Mouse (Mus musculus) splenic B cell, adult 2 months (primary cell): Measurements from ENCODE around the gene Frmd4a.

Experiments used
- DNase-seq: peaks from one replicate; pipeline ENCODE4 v3.0.0-alpha.2; 2011; ENCODE audit warnings: low read depth, low spot score
- H3K27me3 ChIP-seq: 2 replicates; pipeline ENCODE4 v1.6.1; 2012; ENCODE audit warnings: mild to moderate bottlenecking, low read length, moderate library complexity, mixed read lengths; ENCODE audit not compliant: control insufficient read depth, poor library complexity, insufficient read depth, severe bottlenecking
- H3K36me3 ChIP-seq: 2 replicates; pipeline ENCODE4 v1.6.1; 2012; ENCODE audit warnings: mild to moderate bottlenecking, low read length, moderate library complexity, mixed read lengths; ENCODE audit not compliant: control insufficient read depth, poor library complexity, insufficient read depth, severe bottlenecking

Frmd4a gene

DNA sequence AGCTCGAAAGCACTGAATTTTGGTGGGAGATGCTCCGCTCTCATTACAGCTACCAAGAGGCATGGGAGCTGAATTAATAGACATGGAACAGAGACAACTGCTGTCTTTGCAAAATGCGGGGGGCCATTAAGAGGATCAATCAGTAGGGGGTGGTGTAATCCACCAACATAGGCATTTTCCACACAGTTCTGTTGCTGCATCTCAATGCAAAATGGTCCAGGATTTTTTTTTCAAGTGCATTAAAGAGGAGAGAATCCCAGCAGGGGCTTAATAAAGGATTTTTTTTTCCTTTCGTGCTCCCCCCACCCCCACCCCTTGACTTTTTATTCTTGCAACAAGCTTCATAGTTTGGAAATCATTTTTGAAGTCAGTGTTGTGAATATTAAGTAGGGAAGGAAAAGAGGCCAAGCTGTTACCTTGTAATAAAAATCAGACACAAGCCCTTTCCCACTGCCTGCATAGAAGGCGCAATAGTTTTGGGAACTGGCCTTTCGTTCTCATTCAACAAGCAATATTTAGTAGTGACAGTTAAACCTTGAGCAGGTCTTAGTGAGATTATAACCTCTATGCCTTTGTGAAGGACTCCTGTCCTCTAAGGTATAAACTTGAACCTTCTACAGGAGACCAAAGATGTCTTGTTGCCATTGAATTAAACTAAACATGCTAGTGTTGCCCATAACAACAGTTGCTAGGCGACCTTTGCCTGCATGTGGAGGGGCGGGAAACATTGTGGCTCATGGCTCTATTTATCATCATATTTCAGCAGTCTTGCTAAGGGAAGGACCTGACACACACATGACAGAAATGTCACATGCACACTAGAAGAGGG lies 81.6 kb downstream of the Frmd4a start:
- Histone ChIP-seq H3K36me3 (no peaks in the 10 kb centered on the region), H3K27me3 (no peaks in the 10 kb centered on the region)
- DNase-seq, result no peak

GRCm38 (mm10) chr2:4099777-4100104 lies 82.2 kb downstream of the Frmd4a start:
- no peaks in the 10 kb centered on the region for H3K27me3 ChIP-seq

DNA sequence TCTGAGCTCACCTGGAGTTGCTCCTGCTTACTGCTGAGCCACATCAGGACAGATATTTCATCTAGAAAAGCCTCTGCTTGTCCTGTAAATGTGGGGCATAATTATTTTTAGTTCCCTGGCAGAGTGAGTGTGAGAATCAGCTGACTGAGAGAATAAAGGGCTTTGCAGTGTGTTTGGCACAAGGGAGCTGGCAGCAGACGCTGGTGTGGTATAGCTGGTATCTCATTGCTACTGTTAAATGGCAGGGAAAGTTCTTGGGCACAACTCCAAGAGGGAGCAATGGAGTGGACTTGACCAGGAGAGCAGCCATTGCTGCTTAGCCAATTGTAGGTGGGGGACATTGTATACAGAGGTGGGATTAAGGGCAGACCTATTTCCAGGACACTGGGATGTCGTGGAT lies 83.9 kb downstream of the Frmd4a start:
- DNase-seq, result no peak

More at GRCm38 (mm10) chr2:4099777-4100104, 82.2 kb downstream of the Frmd4a start:
- DNase-seq, result no peak
- H3K36me3 ChIP-seq, result no peaks in the 10 kb centered on the region

DNA sequence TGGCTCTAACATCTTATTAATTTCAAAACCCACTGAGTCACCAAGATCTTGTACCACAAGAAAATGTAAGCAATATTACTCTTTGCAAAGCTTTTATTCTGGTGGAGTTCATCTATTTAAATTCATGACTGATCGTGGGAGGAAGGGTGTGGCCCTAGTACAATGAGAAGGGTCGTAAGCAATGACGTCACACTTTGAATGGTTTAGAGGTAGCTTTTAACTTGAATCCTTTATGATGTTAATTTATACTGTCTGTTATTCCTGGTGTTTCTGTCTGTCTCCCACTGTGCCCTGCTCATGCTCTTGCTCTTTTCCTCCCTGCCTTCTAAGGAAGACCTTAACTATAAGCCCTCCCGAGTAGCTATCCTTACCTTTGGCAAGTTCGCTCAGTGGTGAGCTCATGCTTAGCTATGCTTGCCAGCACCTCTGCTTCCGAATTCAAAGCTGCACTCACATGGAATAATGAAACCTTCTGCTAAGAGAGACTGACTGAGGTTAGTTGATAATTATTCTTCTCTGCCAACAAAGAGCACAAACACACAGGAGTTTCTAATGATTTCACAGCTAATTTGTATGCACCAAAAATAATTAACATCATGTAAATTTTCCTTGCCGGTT lies 95.9 kb downstream of the Frmd4a start:
- no peaks in the 10 kb centered on the region for H3K36me3 ChIP-seq
- no peak for DNase-seq
- no peaks in the 10 kb centered on the region for H3K27me3 ChIP-seq

More for the DNA sequence above, 83.9 kb downstream of the Frmd4a start:
- H3K27me3 ChIP-seq, result no peaks in the 10 kb centered on the region
- H3K36me3 ChIP-seq, result no peaks in the 10 kb centered on the region

- Histone ChIP-seq H3K36me3 (no peaks in the 10 kb centered on the region), H3K27me3 (no peaks in the 10 kb centered on the region)
- no peak for DNase-seq
Measured at GRCm38 (mm10) chr2:4119678-4120458, 102.4 kb downstream of the Frmd4a start.

DNA sequence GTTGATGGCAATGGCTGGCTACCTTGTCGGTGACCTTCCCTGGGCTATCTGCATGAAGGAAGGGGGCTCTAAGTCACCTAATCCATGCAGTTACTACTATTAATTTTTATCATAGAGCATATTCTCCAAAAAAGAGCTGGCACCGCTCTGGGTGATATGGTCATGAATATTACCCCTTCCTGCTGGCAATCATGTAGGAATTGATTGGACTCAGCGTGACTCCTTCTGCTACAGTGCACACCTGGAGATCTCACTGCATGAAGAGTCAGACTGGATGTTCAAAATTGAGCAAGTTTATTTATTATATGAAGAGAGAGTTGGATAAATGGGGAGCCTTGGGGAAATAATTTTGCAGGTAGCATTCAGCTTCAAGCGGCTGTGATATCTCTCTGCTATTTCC lies 113.7 kb downstream of the Frmd4a start:
- Histone ChIP-seq H3K27me3 (no peaks in the 10 kb centered on the region), H3K36me3 (no peaks in the 10 kb centered on the region)
- no peak for DNase-seq

DNA sequence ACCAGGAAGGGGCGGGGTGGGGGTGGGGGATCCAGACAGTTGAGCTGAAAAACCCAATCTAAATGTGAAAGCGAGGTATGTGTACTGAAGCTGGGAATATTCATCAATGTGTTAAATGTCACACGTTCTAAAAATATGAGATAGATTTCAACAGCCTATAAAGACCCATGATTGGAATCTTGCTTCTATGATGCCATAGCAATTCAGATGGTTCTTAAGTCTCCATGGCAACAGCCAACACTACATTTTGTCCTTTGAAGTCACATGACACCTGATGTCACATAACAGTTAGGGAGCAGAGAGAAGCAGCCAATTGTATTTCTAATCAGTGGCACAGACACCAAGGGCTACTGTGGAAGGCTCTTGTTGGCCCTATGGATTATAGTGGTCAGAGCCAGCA lies 120.0 kb downstream of the Frmd4a start:
- DNase-seq, result no peak
- Histone ChIP-seq H3K36me3 (no peaks in the 10 kb centered on the region), H3K27me3 (no peaks in the 10 kb centered on the region)

GRCm38 (mm10) chr2:4142221-4142950 lies 124.9 kb downstream of the Frmd4a start:
- no peak for DNase-seq
- no peaks in the 10 kb centered on the region for H3K36me3 ChIP-seq
- no peaks in the 10 kb centered on the region for H3K27me3 ChIP-seq

DNA sequence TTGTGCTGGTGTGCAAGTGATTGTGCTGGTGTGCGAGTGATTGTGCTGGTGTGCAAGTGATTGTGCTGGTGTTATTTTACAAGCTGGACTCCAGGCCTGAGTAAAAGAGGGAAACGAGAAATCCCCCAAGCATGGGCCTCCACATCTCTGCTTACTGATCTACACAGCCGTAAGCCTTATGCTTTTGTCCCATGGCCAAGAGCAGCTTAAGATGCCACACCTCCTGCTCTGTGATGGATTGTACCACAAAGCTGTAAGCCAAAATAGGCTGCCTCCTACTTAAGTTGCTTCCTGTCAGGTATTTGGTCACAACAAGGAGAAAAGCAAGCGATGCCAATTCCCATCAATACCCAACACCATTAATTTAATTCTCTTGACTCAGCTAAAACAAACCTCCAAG lies 126.9 kb downstream of the Frmd4a start:
- Histone ChIP-seq H3K36me3 (no peaks in the 10 kb centered on the region), H3K27me3 (no peaks in the 10 kb centered on the region)
- DNase-seq, result no peak

DNA sequence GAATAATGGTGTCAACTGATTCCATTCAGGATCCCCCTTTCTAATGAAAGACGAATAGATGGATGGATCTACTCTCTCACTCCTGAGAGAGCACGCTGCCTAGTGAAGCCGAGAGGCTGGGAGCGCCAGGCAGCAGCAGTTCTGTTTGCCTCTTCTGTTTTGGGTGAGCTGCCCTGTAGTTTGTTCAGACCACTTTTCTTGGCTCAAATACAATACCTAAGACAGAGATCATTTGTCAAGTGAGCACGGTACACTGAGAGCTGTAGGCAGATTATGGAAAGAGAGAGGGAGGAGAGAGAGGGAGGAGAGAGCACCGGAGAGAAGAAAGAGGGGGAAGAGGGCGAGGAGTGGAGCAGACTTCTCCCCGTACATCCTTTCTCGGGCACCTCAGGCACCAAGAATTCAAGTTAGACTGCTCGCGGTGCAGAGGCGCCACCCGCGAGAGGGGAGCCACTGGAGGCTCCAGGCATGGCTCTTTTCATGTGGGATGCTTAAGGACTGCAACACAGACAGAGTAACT lies 135.1 kb downstream of the Frmd4a start:
- no peak for DNase-seq
- peaks cover 2% of the 10 kb centered on the region for H3K27me3 ChIP-seq

GRCm38 (mm10) chr2:4153131-4153631 lies 135.7 kb downstream of the Frmd4a start:
- no peak for DNase-seq
- Histone ChIP-seq H3K27me3 (peaks cover 2% of the 10 kb centered on the region), H3K36me3 (no peaks in the 10 kb centered on the region)

More for the DNA sequence above, 135.1 kb downstream of the Frmd4a start:
- no peaks in the 10 kb centered on the region for H3K36me3 ChIP-seq

GRCm38 (mm10) chr2:4154036-4154653 lies 136.6 kb downstream of the Frmd4a start:
- Histone ChIP-seq H3K27me3 (peaks cover 2% of the 10 kb centered on the region), H3K36me3 (no peaks in the 10 kb centered on the region)
- no peak for DNase-seq

DNA sequence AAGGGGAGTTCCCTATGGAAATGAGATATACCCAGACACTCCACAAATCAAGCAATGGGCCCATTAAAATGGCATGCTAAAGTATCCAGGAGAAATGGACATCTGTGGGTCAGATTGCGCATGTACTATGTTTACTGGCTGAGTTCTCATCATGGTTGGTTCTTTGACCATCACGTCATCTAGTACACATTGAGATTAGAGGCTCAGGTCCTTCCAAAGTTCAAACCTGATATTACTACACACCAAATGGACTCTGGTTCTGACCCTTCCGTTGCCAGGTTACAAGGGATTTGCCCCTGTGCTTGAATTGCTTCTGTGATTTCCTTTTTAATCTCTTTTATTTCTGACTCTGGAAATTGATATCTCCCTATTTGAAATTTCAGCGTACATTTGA lies 137.1 kb downstream of the Frmd4a start:
- Histone ChIP-seq H3K36me3 (no peaks in the 10 kb centered on the region), H3K27me3 (peaks cover 2% of the 10 kb centered on the region)
- no peak for DNase-seq

DNA sequence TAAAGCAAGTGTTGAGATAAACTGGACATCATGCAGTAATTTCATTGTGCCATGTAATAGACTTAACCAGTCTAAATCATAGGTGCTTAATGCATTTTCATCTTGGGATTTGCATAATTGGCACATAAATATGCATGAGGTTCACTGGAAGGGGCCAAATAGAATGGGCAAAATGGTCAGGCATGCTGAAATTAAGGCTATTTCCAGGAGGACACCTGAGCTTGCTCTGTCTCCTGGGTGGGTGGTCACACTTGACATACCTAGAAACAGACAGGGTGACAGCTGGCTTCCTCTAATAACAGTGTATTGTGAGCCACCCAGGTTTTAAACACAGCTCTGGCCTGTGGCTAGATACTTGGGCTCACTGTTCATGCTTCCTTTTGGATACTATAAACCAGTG lies 137.9 kb downstream of the Frmd4a start:
- DNase-seq, result no peak
- H3K36me3 ChIP-seq, result no peaks in the 10 kb centered on the region
- peaks cover 2% of the 10 kb centered on the region for H3K27me3 ChIP-seq
